Mouse (Mus musculus) heart, postnatal 10 days (tissue): ENCODE measurements around the gene Gm21969. TPM values are rescaled to one million over a fixed set of nuclear protein-coding genes. Genes with fewer than 3 reads are reported as not detected.

ENCODE experiments used
- DNase-seq, 2 experiments: peaks; one replicate each; pipeline ENCODE4 v3.0.0; 2021
- intact Hi-C: fragments of 180-260 bp; cut with DNase I; formaldehyde crosslinking; loops from one replicate; pipeline ENCODE4 v1.15.1; 2025
- microRNA-seq, 2 experiments: library from miRNA; unstranded; fragments of <30 nt; microRNA quantifications; one replicate each; pipeline ENCODE4 v1.2.0; 2022
- total RNA-seq, 2 experiments: library from RNA; stranded (reverse); gene quantifications; 2 replicates each; pipeline ENCODE4 v1.2.3; 2021

Gene Gm21969
- total RNA-seq, 2 experiments from 2014 or later: not detected

GRCm38 (mm10) chr4:139710467-139711334 lies 107.7 kb downstream of the Gm21969 start:
- intact Hi-C loops: no loop called here

More at GRCm38 (mm10) chr4:139710467-139711334, 107.7 kb downstream of the Gm21969 start:
- no peak for DNase-seq

Small RNAs within 50 kb of the gene (microRNA-seq; reads per million reads assigned to microRNA genes)
- gene Gm25571: 0 reads per million in 2 experiments
- 0 reads per million in 2 experiments for gene Mir7020

Other genes with a start within 250 kb of the Gm21969 start
- gene Iffo2, start 72.6 kb upstream of the Gm21969 start, total RNA-seq: 10 to 100 TPM; 11.5 to 13.0 TPM
- 10 to 100 TPM; 15.6 to 15.7 TPM for gene Aldh4a1, start 19.7 kb downstream of the Gm21969 start, total RNA-seq
- not detected for gene Tas1r2, start 50.4 kb downstream of the Gm21969 start, total RNA-seq
- not detected for gene Pax7, start 230.3 kb downstream of the Gm21969 start, total RNA-seq